Mouse (Mus musculus) small intestine, adult 2 months (tissue): ENCODE data around the gene Grtp1.

Source experiments
- CTCF ChIP-seq: fragments of 200-500 bp; IDR thresholded peaks from 2 replicates; pipeline ENCODE4 v1.5.1; 2012; ENCODE audit warnings: low read depth, mild to moderate bottlenecking, control low read depth, inconsistent platforms, low read length, moderate library complexity, mixed read lengths; ENCODE audit not compliant: insufficient replicate concordance, insufficient read length; ENCODE audit errors: extremely low read depth
- POLR2A ChIP-seq: fragments of 200-500 bp; IDR thresholded peaks from 2 replicates; pipeline ENCODE4 v1.6.1; 2012; ENCODE audit warnings: low read depth, mild to moderate bottlenecking, control low read depth, inconsistent platforms, low read length, moderate library complexity

DNA sequence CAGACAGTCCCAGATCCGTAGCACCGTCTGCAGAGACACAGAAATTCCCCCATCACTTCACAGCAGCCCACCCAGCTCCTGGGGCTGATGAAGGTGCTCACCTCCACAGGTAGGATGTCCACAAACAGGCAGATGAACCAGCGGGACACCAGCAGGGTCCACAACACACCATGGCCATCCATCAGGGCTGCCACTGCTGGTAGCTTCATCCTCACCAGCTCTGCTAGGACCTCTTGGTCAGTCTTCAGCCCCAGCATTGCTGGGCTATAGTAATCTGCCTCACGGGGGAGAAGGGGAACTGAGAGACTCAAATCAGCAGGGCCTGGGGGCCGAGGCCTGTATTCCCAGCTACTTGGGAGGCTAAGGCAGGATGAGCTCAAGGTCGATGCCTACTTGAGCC, 20.9 kb downstream of the Grtp1 start:
- no peak for TF ChIP-seq POLR2A
- TF ChIP-seq CTCF, result no peak
